Mouse (Mus musculus): Measurements from ENCODE around the gene Smpd2.

GRCm38 (mm10) chr10:41536714-41537113, 46.5 kb upstream of the Smpd2 start:
- no peak for TF ChIP-seq CTCF (IDR thresholded peaks at IDR 0.05; ENCODE audit: low read depth)
- TF ChIP-seq EP300 (optimal IDR thresholded peaks at IDR 0.05), result no peak
